Mouse (Mus musculus) heart, adult 9 months (tissue): ENCODE measurements at regions not wholly inside any gene's neighbourhood (a gene's known extent, or its start where the extent isn't known, plus 50 kb on each side); places are given as distances from the start of the nearest gene placed in this dataset.
"Not testable (repeated sequence)": the region's sequence is repeated elsewhere in the genome, so short reads cannot be mapped to it uniquely, and the experiment has no call there.

Source experiments
- DNase-seq, 2 experiments: peaks; one replicate each; pipeline ENCODE4 v3.0.0; 2022; ENCODE audit warnings: low spot score in 2 of 2

DNA sequence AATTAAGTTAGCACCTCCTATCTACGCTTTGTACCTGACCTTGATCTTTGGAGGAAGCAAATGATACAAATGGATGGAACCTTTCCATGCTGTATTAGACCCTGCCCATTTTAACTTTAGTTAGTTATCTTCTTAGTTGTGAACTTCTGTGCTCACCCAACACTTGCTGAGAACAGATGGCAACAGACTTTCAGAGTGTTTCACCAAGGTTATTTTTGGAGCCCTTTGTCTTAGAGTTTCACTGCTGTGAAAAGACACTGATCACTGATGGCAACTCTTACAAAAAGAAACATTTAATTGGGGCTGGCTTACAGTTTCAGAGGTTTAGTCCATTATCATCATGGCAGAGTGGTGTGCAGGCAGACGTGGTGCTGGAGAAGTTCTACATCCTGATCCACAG is 88.8 kb upstream of the Zfp746 start:
- DNase-seq = no peak

- DNase-seq = not testable (repeated sequence)
Measured at GRCm38 (mm10) chr6:48172769-48173168, 86.4 kb upstream of the Zfp746 start.

GRCm38 (mm10) chr6:48136851-48137250 is 50.5 kb upstream of the Zfp746 start:
- DNase-seq = no peak
